Comparison of ENCODE assay signal across 8 mouse cellular contexts in genomic region chr7:67444523-67444942, GRCm38 (mm10).
A peak's percentile ranks its signal among the peaks of the same experiment; 100 is the strongest.
DNase-seq lines count a peak whose midpoint lies in the region; ATAC-seq and TF ChIP-seq lines count a peak whose summit lies in the region.

No protein-coding gene starts in this region.

- intact Hi-C loops in heart, adult 2 months (cut with DNase I): no loop called here
- intact Hi-C loops in heart, postnatal 25 days (cut with DNase I): loop anchor here (2.0 kb wide), 1 partner anchor 20 kb away; no protein-coding TSS in a partner anchor
- intact Hi-C loops in gastrocnemius, postnatal 14 days (cut with DNase I; ENCODE audit: low total_unique reads): no loop called here
- intact Hi-C loops in left cerebral cortex, postnatal 36 days (cut with DNase I): loop anchor here (5.0 kb wide), 1 partner anchor 72 kb away; the partner anchor contains the start of gene Mef2a

- no peaks in the 10 kb centered on the region for H3K79me2 ChIP-seq in heart, adult 2 months (replicated peaks; ENCODE audit: control insufficient read depth, insufficient read depth, low read length)

- H3K4me3 ChIP-seq in heart, adult 2 months: no peak overlapping the region
- H3K4me3 ChIP-seq in midbrain, embryonic 12.5 days: no peak overlapping the region

- H3K4me1 ChIP-seq in heart, adult 2 months (ENCODE audit: control insufficient read depth, insufficient read depth, low read length): peaks cover 19% of the 10 kb centered on the region
- H3K4me1 ChIP-seq in midbrain, embryonic 12.5 days: peaks cover 33% of the 10 kb centered on the region

- H3K36me3 ChIP-seq in heart, adult 2 months (ENCODE audit: control insufficient read depth, insufficient read depth, low read length): peaks cover 13% of the 10 kb centered on the region
- H3K36me3 ChIP-seq in midbrain, embryonic 12.5 days: no peaks in the 10 kb centered on the region

- peak; percentile 48 for DNase-seq in heart, adult 2 months
- no peak for DNase-seq in heart, postnatal 25 days (ENCODE audit: low spot score)
- DNase-seq in gastrocnemius, postnatal 14 days: peak; percentile 71
- DNase-seq in thymus, postnatal 4 days: peak; percentile 71
- DNase-seq in B cell, adult 2 months: no peak
- DNase-seq in left cerebral cortex, postnatal 36 days (ENCODE audit: low spot score in 2 of 2): no peak

- no peak for TF ChIP-seq CTCF in heart, adult 2 months (IDR thresholded peaks at IDR 0.05)

- no peaks in the 10 kb centered on the region for H3K27me3 ChIP-seq in heart, adult 2 months (ENCODE audit: control insufficient read depth, insufficient read depth, low read length)
- H3K27me3 ChIP-seq in midbrain, embryonic 12.5 days: no peaks in the 10 kb centered on the region

- H3K27ac ChIP-seq in heart, adult 2 months: no peak overlapping the region; the same call in 1 of the 2 replicates
- no peak overlapping the region; the same call in 1 of the 2 replicates for H3K27ac ChIP-seq in midbrain, embryonic 12.5 days (replicated peaks)

- no peak for TF ChIP-seq POLR2A in heart, adult 2 months (IDR thresholded peaks at IDR 0.05; ENCODE audit: insufficient read depth, low read depth, low read length)

- peak; percentile 82 for ATAC-seq in CD4-positive, CD25-positive, alpha-beta regulatory T cell, adult 4 months
- ATAC-seq in midbrain, embryonic 12.5 days (ENCODE audit: low FRiP score, low read depth): peak; percentile 72

- WGBS in heart, adult 2 months: 61% methylated on average over 3 of the region's 3 CpGs
- 48% methylated on average over 3 of the region's 3 CpGs for WGBS in midbrain, embryonic 12.5 days

- 0 out of 2 replicates have a peak, but pooled peaks have one; percentile 12 for TF ChIP-seq EP300 in heart, adult 2 months (IDR thresholded peaks at IDR 0.05; ENCODE audit: insufficient read depth, low read depth, low read length)

- no peaks in the 10 kb centered on the region for H3K9me3 ChIP-seq in midbrain, embryonic 12.5 days

- H3K4me2 ChIP-seq in midbrain, embryonic 12.5 days (replicated peaks): no peak overlapping the region

- no peak overlapping the region for H3K9ac ChIP-seq in heart, adult 2 months (ENCODE audit: low read depth, low read length)
- 0 out of 2 replicates have a peak overlapping the region, but pooled peaks have one; percentile 17 for H3K9ac ChIP-seq in midbrain, embryonic 12.5 days (replicated peaks)

Comparison
In these comparisons a context has a peak if more than half of its experiments do, and no peak if none do; other contexts are left out.
1. DNase-seq: peak in heart, adult 2 months (2 of 2), gastrocnemius, postnatal 14 days (single experiment) and thymus, postnatal 4 days (single experiment); none in heart, postnatal 25 days (single experiment), B cell, adult 2 months (0 of 2) and left cerebral cortex, postnatal 36 days (0 of 2).
2. intact Hi-C loops: an anchor here in heart, postnatal 25 days (2.0 kb wide) and left cerebral cortex, postnatal 36 days (5.0 kb wide); none called in heart, adult 2 months and gastrocnemius, postnatal 14 days.